Mouse (Mus musculus): ENCODE measurements around the gene Cd3g.
"Not testable (repeated sequence)": the region's sequence is repeated elsewhere in the genome, so short reads cannot be mapped to it uniquely, and the experiment has no call there.

Gene Cd3g

GRCm38 (mm10) chr9:44985721-44986161, 5.5 kb upstream of the Cd3g start:
- DNase-seq (ENCODE audit: low read depth, low spot score): no peak

GRCm38 (mm10) chr9:44983001-44983400, 2.8 kb upstream of the Cd3g start:
- no peak for DNase-seq (ENCODE audit: low read depth, low spot score)

- no peak for DNase-seq (ENCODE audit: low read depth, low spot score)
Observed at GRCm38 (mm10) chr9:44982531-44982930, 2.3 kb upstream of the Cd3g start.

- DNase-seq (ENCODE audit: low read depth, low spot score): no peak
Observed at GRCm38 (mm10) chr9:44982081-44982480, 1.9 kb upstream of the Cd3g start.

- no peak for DNase-seq (ENCODE audit: low read depth, low spot score)
Observed at GRCm38 (mm10) chr9:44981676-44982075, 1.4 kb upstream of the Cd3g start, which contains the start of gene Cd3d. TSS of gene Cd3d (plus strand) at chr9:44981786.

GRCm38 (mm10) chr9:44981104-44981503, 873 bp upstream of the Cd3g start:
- DNase-seq (ENCODE audit: low read depth, low spot score): no peak

GRCm38 (mm10) chr9:44979806-44980205, 425 bp downstream of the Cd3g start:
- no peak for DNase-seq (ENCODE audit: low read depth, low spot score)

- no peak for DNase-seq (ENCODE audit: low read depth, low spot score)
Observed at GRCm38 (mm10) chr9:44977813-44978212, 2.4 kb downstream of the Cd3g start.

- DNase-seq (ENCODE audit: low read depth, low spot score): peak; percentile 12
Observed at GRCm38 (mm10) chr9:44969450-44969849, 10.8 kb downstream of the Cd3g start.

- not testable (repeated sequence) for DNase-seq (ENCODE audit: low read depth, low spot score)
Observed at GRCm38 (mm10) chr9:44967763-44968162, 12.5 kb downstream of the Cd3g start.

GRCm38 (mm10) chr9:44966815-44967242, 13.4 kb downstream of the Cd3g start:
- peak; percentile 96 for DNase-seq (ENCODE audit: low read depth, low spot score)

GRCm38 (mm10) chr9:44965833-44966466, 14.3 kb downstream of the Cd3g start:
- DNase-seq (ENCODE audit: low read depth, low spot score): peak; percentile 36

GRCm38 (mm10) chr9:44965126-44965832, 15.0 kb downstream of the Cd3g start, which contains the start of gene Ube4a:
TSS of gene Ube4a (minus strand) at chr9:44965600.
- DNase-seq (ENCODE audit: low read depth, low spot score): peak; percentile 98

GRCm38 (mm10) chr9:44954432-44954831, 25.8 kb downstream of the Cd3g start:
- no peak for DNase-seq (ENCODE audit: low read depth, low spot score)

- DNase-seq (ENCODE audit: low read depth, low spot score): no peak
Observed at GRCm38 (mm10) chr9:44947836-44948235, 32.4 kb downstream of the Cd3g start.

- peak; percentile 63 for DNase-seq (ENCODE audit: low read depth, low spot score)
Observed at GRCm38 (mm10) chr9:44946185-44946695, 34.0 kb downstream of the Cd3g start.

GRCm38 (mm10) chr9:44942421-44942820, 37.8 kb downstream of the Cd3g start:
- no peak for DNase-seq (ENCODE audit: low read depth, low spot score)

GRCm38 (mm10) chr9:44941756-44942155, 38.5 kb downstream of the Cd3g start:
- no peak for DNase-seq (ENCODE audit: low read depth, low spot score)

GRCm38 (mm10) chr9:44921543-44921942, 58.7 kb downstream of the Cd3g start:
- no peak for DNase-seq (ENCODE audit: low read depth, low spot score)

- DNase-seq (ENCODE audit: low read depth, low spot score): peak; percentile 91
Observed at GRCm38 (mm10) chr9:44921123-44921468, 59.1 kb downstream of the Cd3g start.

GRCm38 (mm10) chr9:44920374-44921122, 59.7 kb downstream of the Cd3g start, which contains the start of gene Atp5l:
TSS of gene Atp5l (minus strand) at chr9:44920742.
- peak; percentile 98 for DNase-seq (ENCODE audit: low read depth, low spot score)

GRCm38 (mm10) chr9:44919606-44920005, 60.6 kb downstream of the Cd3g start:
- DNase-seq (ENCODE audit: low read depth, low spot score): peak; percentile 45

Measured in 3T3-L1 (cell line).